Mouse (Mus musculus) intestine, postnatal 0 days (tissue): ENCODE measurements around the gene Mymx. TPM values are rescaled to one million over a fixed set of nuclear protein-coding genes. Genes with fewer than 3 reads are reported as not detected.

ENCODE experiments used
- ATAC-seq: fragments of 200-750 bp; cut with Nextera tagmentation; 2 replicates; pipeline ENCODE4 v1.8.0; 2017; ENCODE audit warnings: mild to moderate bottlenecking, moderate TSS enrichment, moderate library complexity
- H3K27ac ChIP-seq: fragments of 300-500 bp; sonication (generic); 2 replicates; pipeline ENCODE4 v1.5.1; 2014; ENCODE audit warnings: mild to moderate bottlenecking, low read depth, low read length, moderate library complexity
- H3K27me3 ChIP-seq: fragments of 300-500 bp; sonication (generic); replicated peaks from 2 replicates; pipeline ENCODE4 v1.6.1; 2014; ENCODE audit warnings: low read length, mixed read lengths; ENCODE audit not compliant: control insufficient read depth, insufficient read depth
- H3K36me3 ChIP-seq: fragments of 300-500 bp; sonication (generic); 2 replicates; pipeline ENCODE4 v1.6.1; 2014; ENCODE audit warnings: mild to moderate bottlenecking, moderate library complexity; ENCODE audit not compliant: control insufficient read depth, insufficient read depth
- H3K4me1 ChIP-seq: fragments of 300-500 bp; sonication (generic); replicated peaks from 2 replicates; pipeline ENCODE4 v1.6.1; 2014; ENCODE audit warnings: antibody characterized with exemption, low read length, mixed read lengths; ENCODE audit not compliant: control insufficient read depth, insufficient read depth
- H3K4me2 ChIP-seq: fragments of 300-500 bp; sonication (generic); replicated peaks from 2 replicates; pipeline ENCODE4 v1.6.1; 2014; ENCODE audit warnings: low read depth, mild to moderate bottlenecking, moderate library complexity
- H3K4me3 ChIP-seq: fragments of 300-500 bp; sonication (generic); 2 replicates; pipeline ENCODE4 v1.5.1; 2014; ENCODE audit warnings: low read depth, low read length
- H3K9ac ChIP-seq: fragments of 300-500 bp; sonication (generic); 2 replicates; pipeline ENCODE4 v1.6.1; 2014; ENCODE audit warnings: mild to moderate bottlenecking, low read depth, low read length
- H3K9me3 ChIP-seq: fragments of 300-500 bp; sonication (generic); 2 replicates; pipeline ENCODE4 v1.6.1; 2016; ENCODE audit warnings: mixed run types; ENCODE audit not compliant: control insufficient read depth
- CTCF ChIP-seq: sonication (generic); IDR thresholded peaks from 2 replicates; pipeline ENCODE4 v1.5.1; 2016; ENCODE audit warnings: low read depth, mild to moderate bottlenecking, control low read depth, antibody characterized with exemption, moderate library complexity
- WGBS: fragments of 180-500 bp; shearing (Covaris S2); extraction: QIAGEN DNeasy Blood & Tissue Kit; methylation state at CpG from one replicate; pipeline ENCODE4 v1.1.7; 2014; 5-methylcytosine and 5-hydroxymethylcytosine counted together
- polyA plus RNA-seq: library from polyadenylated mRNA; unstranded; fragments of >200 nt; fragmentation: Nextera tagmentation; extraction: Ambion mirVana; gene quantifications from 2 replicates; pipeline ENCODE4 v1.2.1, GENCODE M21; 2015

The Mymx gene
- polyA plus RNA-seq, 1 experiment from 2014 or later = 0.34 TPM

GRCm38 (mm10) chr17:45619386-45620256, 17.7 kb upstream of the Mymx start:
- H3K4me2 ChIP-seq = peak overlapping the region; percentile 52
- 0 out of 2 replicates have a peak, but pooled peaks cover 5% of the 10 kb centered on the region for H3K4me1 ChIP-seq
- peak overlapping the region; percentile 22 for H3K4me3 ChIP-seq
- peak overlapping the region; percentile 70 for H3K27ac ChIP-seq
- H3K9me3 ChIP-seq = no peaks in the 10 kb centered on the region
- ATAC-seq = 0 out of 2 replicates have a peak, but pooled peaks have one; percentile 19
- H3K27me3 ChIP-seq = no peaks in the 10 kb centered on the region
- peak overlapping the region; percentile 42 for H3K9ac ChIP-seq
- no peak for TF ChIP-seq CTCF
- WGBS = 22% methylated on average over 20 of the region's 20 CpGs
- no peaks in the 10 kb centered on the region for H3K36me3 ChIP-seq

- Histone ChIP-seq H3K4me1 (0 out of 2 replicates have a peak, but pooled peaks cover 5% of the 10 kb centered on the region), H3K9ac (peak overlapping the region; percentile 42), H3K27ac (peak overlapping the region; percentile 70), H3K9me3 (no peaks in the 10 kb centered on the region), H3K4me2 (peak overlapping the region; percentile 52), H3K4me3 (peak overlapping the region; percentile 22), H3K27me3 (no peaks in the 10 kb centered on the region), H3K36me3 (no peaks in the 10 kb centered on the region)
- no peak for ATAC-seq
- WGBS = 24% methylated on average over 8 of the region's 8 CpGs
- TF ChIP-seq CTCF = no peak
Measured at GRCm38 (mm10) chr17:45618941-45619385, 17.1 kb upstream of the Mymx start.

- no peak for ATAC-seq
Measured at GRCm38 (mm10) chr17:45617655-45618054, 15.8 kb upstream of the Mymx start.

GRCm38 (mm10) chr17:45616679-45617078, 14.8 kb upstream of the Mymx start:
- Histone ChIP-seq H3K36me3 (no peaks in the 10 kb centered on the region), H3K4me2 (no peak overlapping the region), H3K4me3 (no peak overlapping the region), H3K27ac (no peak overlapping the region), H3K27me3 (no peaks in the 10 kb centered on the region), H3K9ac (no peak overlapping the region), H3K4me1 (0 out of 2 replicates have a peak, but pooled peaks cover 5% of the 10 kb centered on the region), H3K9me3 (no peaks in the 10 kb centered on the region)
- no peak for TF ChIP-seq CTCF
- ATAC-seq = no peak
- 80% methylated on average over 3 of the region's 3 CpGs for WGBS

More at GRCm38 (mm10) chr17:45617655-45618054, 15.8 kb upstream of the Mymx start:
- Histone ChIP-seq H3K4me1 (0 out of 2 replicates have a peak, but pooled peaks cover 5% of the 10 kb centered on the region), H3K27ac (no peak overlapping the region), H3K4me3 (no peak overlapping the region), H3K4me2 (no peak overlapping the region), H3K9ac (no peak overlapping the region), H3K27me3 (no peaks in the 10 kb centered on the region), H3K36me3 (no peaks in the 10 kb centered on the region), H3K9me3 (no peaks in the 10 kb centered on the region)
- whole genome bisulfite sequencing = 69% methylated on average over 6 of the region's 6 CpGs
- no peak for TF ChIP-seq CTCF

GRCm38 (mm10) chr17:45616046-45616650, 14.2 kb upstream of the Mymx start:
- no peaks in the 10 kb centered on the region for H3K36me3 ChIP-seq
- H3K9me3 ChIP-seq = no peaks in the 10 kb centered on the region
- no peak for TF ChIP-seq CTCF
- no peaks in the 10 kb centered on the region for H3K27me3 ChIP-seq
- WGBS = 79% methylated on average over 4 of the region's 4 CpGs
- no peak overlapping the region for H3K9ac ChIP-seq
- no peak overlapping the region for H3K4me2 ChIP-seq
- no peak overlapping the region for H3K27ac ChIP-seq
- H3K4me3 ChIP-seq = no peak overlapping the region
- H3K4me1 ChIP-seq = 0 out of 2 replicates have a peak, but pooled peaks cover 5% of the 10 kb centered on the region
- ATAC-seq = no peak

GRCm38 (mm10) chr17:45612921-45613320, 11.0 kb upstream of the Mymx start:
- Histone ChIP-seq H3K4me1 (no peaks in the 10 kb centered on the region), H3K27me3 (no peaks in the 10 kb centered on the region), H3K36me3 (no peaks in the 10 kb centered on the region), H3K4me3 (no peak overlapping the region), H3K9ac (no peak overlapping the region), H3K27ac (no peak overlapping the region), H3K4me2 (no peak overlapping the region), H3K9me3 (no peaks in the 10 kb centered on the region)
- TF ChIP-seq CTCF = no peak
- WGBS = 72% methylated on average over 7 of the region's 7 CpGs
- ATAC-seq = no peak
